Mouse (Mus musculus): ENCODE measurements around the gene Ssr4. TPM values are rescaled to one million over a fixed set of nuclear protein-coding genes. Genes with fewer than 3 reads are reported as not detected.

The Ssr4 gene
- total RNA-seq (2012; rRNA removed) (256 and 283 TPM in 2 replicates), polyA plus RNA-seq (2012; ENCODE audit: insufficient read depth in 1 of 2, insufficient read length in 2 of 2, low read depth in 1 of 2, low replicate concordance in 2 of 2, missing spikeins in 1 of 2) (100 to 1,000 TPM in 1 of 2 experiments, not detected in 1; 343 TPM)

GRCm38 (mm10) chrX:73786364-73787224 is at the start of gene Ssr4, which contains the start of gene Idh3g:
Ssr4 (plus strand) TSS chrX:73787028.
Idh3g (minus strand) TSS chrX:73786897.
- peak within 1 kb of the TSS; percentile 68 to 95 for H3K4me3 ChIP-seq (ENCODE audit: control insufficient read depth in 1 of 2, insufficient read depth in 1 of 2, low read depth in 2 of 2, low read length in 2 of 2)
- H3K9ac ChIP-seq (ENCODE audit: control insufficient read depth, low read depth, low read length, poor library complexity, severe bottlenecking), result peak within 1 kb of the TSS; percentile 93
- DNase-seq (ENCODE audit: low read depth, low spot score), result peak; percentile 97
- H3K36me3 ChIP-seq (ENCODE audit: control insufficient read depth in 1 of 2, insufficient read depth in 2 of 2, low read length in 2 of 2), result peaks cover 6 to 20% of the 10 kb centered on the region in 2 experiments; a peak in 3 of 4 replicates
- H3K4me1 ChIP-seq (ENCODE audit: control insufficient read depth in 1 of 2, insufficient read depth in 2 of 2, low read length in 2 of 2), result peaks cover 0 to 18% of the 10 kb centered on the region in 2 experiments; a peak in 3 of 4 replicates
- no peak for TF ChIP-seq ZC3H11A (IDR thresholded peaks at IDR 0.05; ENCODE audit: low read depth, low read length)
- TF ChIP-seq TCF12 (IDR thresholded peaks at IDR 0.05; ENCODE audit: low read depth, low read length), result peak; percentile 21
- no peak for TF ChIP-seq TAL1 (IDR thresholded peaks at IDR 0.05; ENCODE audit: low read length)
- TF ChIP-seq MYC (IDR thresholded peaks at IDR 0.05; ENCODE audit: low read depth, low read length), result peak; percentile 80
- 0 out of 2 replicates have a peak, but pooled peaks have one; percentile 69 for TF ChIP-seq POLR2AphosphoS2 (IDR thresholded peaks at IDR 0.05; ENCODE audit: low read length)
- TF ChIP-seq CHD2 (IDR thresholded peaks at IDR 0.05; ENCODE audit: low read length), result peak; percentile 97
- TF ChIP-seq CTCF (IDR thresholded peaks at IDR 0.05 in 2 of 3, conservative IDR thresholded peaks at IDR 0.05 in 1 of 3; ENCODE audit: control insufficient read depth in 1 of 3, insufficient read depth in 1 of 3, low read depth in 2 of 3, low read length in 3 of 3, poor library complexity in 1 of 3, severe bottlenecking in 1 of 3), result peak; percentile 7 to 28 (median 9); a peak in 1 of 6 replicates
- TF ChIP-seq E2F4 (IDR thresholded peaks at IDR 0.05; ENCODE audit: borderline replicate concordance, low read depth, low read length), result no peak
- no peak for TF ChIP-seq UBTF (IDR thresholded peaks at IDR 0.05; ENCODE audit: borderline replicate concordance, insufficient read depth, low read depth, low read length)
- no peak for TF ChIP-seq ZNF384 (IDR thresholded peaks at IDR 0.05; ENCODE audit: low read depth, low read length)
- peak; percentile 47; the same call in 1 of the 2 replicates for TF ChIP-seq USF1 (IDR thresholded peaks at IDR 0.05; ENCODE audit: low read depth, low read length)
- TF ChIP-seq POLR2A (IDR thresholded peaks at IDR 0.05; ENCODE audit: control insufficient read depth in 1 of 2, insufficient read depth in 1 of 2, low read depth in 1 of 2, low read length in 2 of 2, poor library complexity in 1 of 2), result peak; percentile 51 to 77; a peak in 3 of 4 replicates
- peak; percentile 83 for TF ChIP-seq MAX (IDR thresholded peaks at IDR 0.05; ENCODE audit: low read length)
- no peak for TF ChIP-seq MAZ (IDR thresholded peaks at IDR 0.05; ENCODE audit: low read depth, low read length)
- TF ChIP-seq SIN3A (IDR thresholded peaks at IDR 0.05; ENCODE audit: low read length), result peak; percentile 56
- TF ChIP-seq BHLHE40 (IDR thresholded peaks at IDR 0.05; ENCODE audit: borderline replicate concordance, low read depth, low read length), result no peak
- TF ChIP-seq TBP (IDR thresholded peaks at IDR 0.05; ENCODE audit: low read depth, low read length), result peak; percentile 60; the same call in 1 of the 2 replicates
- peak; percentile 52; the same call in 1 of the 2 replicates for TF ChIP-seq ZMIZ1 (IDR thresholded peaks at IDR 0.05; ENCODE audit: low read depth, low read length)
- no peak for TF ChIP-seq CHD1 (IDR thresholded peaks at IDR 0.05; ENCODE audit: low read depth, low read length)
- TF ChIP-seq POLR2AphosphoS5 (IDR thresholded peaks at IDR 0.05; ENCODE audit: borderline replicate concordance, low read depth, low read length), result peak; percentile 54; the same call in 1 of the 2 replicates
- no peak for TF ChIP-seq SMC3 (IDR thresholded peaks at IDR 0.05; ENCODE audit: low read depth, low read length)
- TF ChIP-seq MXI1 (IDR thresholded peaks at IDR 0.05; ENCODE audit: low read depth, low read length), result peak; percentile 80
- no peak for TF ChIP-seq GABPA (IDR thresholded peaks at IDR 0.05; ENCODE audit: low read depth, low read length)
- TF ChIP-seq NELFE (IDR thresholded peaks at IDR 0.05; ENCODE audit: low read depth, low read length), result peak; percentile 74
- peak; percentile 88 for TF ChIP-seq NRF1 (IDR thresholded peaks at IDR 0.05; ENCODE audit: insufficient read depth, low read depth, low read length, poor library complexity, severe bottlenecking)
- no peak for TF ChIP-seq RCOR1 (IDR thresholded peaks at IDR 0.05; ENCODE audit: low read depth, low read length)
- TF ChIP-seq HCFC1 (IDR thresholded peaks at IDR 0.05; ENCODE audit: low read depth, low read length), result peak; percentile 86
- TF ChIP-seq JUND (IDR thresholded peaks at IDR 0.05; ENCODE audit: low read depth, low read length), result no peak
- TF ChIP-seq GATA1 (IDR thresholded peaks at IDR 0.05; ENCODE audit: low read depth, low read length), result no peak
- no peak for TF ChIP-seq MAFK (IDR thresholded peaks at IDR 0.05; ENCODE audit: borderline replicate concordance, low read depth, low read length)
- TF ChIP-seq USF2 (IDR thresholded peaks at IDR 0.05; ENCODE audit: borderline replicate concordance in 1 of 2, insufficient read depth in 1 of 2, low read depth in 1 of 2, low read length in 2 of 2), result no peak
- TF ChIP-seq ELF1 (IDR thresholded peaks at IDR 0.05; ENCODE audit: low read depth, low read length), result peak; percentile 84
- TF ChIP-seq MYB (IDR thresholded peaks at IDR 0.05; ENCODE audit: low read depth, low read length), result peak; percentile 55; the same call in 1 of the 2 replicates
- H3K27me3 ChIP-seq (ENCODE audit: control insufficient read depth in 1 of 2, insufficient read depth in 2 of 2, low read length in 2 of 2), result no peaks in the 10 kb centered on the region
- H3K27ac ChIP-seq (ENCODE audit: control insufficient read depth, low read depth, low read length), result peak within 1 kb of the TSS; percentile 96
- H3K9me3 ChIP-seq (replicated peaks; ENCODE audit: insufficient read depth, low read length), result no peaks in the 10 kb centered on the region
- peaks cover 57% of the 10 kb centered on the region for H3K79me2 ChIP-seq (ENCODE audit: control insufficient read depth, insufficient read depth, low read length, poor library complexity)
